20 mouse cellular contexts compared by ENCODE assay signal in the genomic region with DNA sequence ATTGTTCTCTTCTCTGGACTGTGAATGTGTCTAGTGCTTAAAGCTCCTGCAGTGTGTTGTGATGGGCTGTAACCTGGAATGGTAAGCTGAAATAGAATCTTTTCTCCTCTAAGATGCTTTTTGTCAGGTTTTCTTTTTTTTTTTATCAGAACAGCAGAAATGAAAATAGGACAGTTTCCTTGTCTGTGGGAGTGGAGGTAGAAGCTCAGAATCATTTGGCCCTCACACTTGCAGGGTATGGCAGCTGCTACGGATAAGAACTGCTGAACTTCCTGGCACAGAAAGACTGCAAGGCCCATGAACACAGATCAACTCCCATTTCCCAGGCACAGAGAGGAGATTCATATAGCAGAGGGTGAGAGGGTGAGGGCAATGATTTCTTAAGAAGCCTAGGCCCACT.
DNase-seq lines count a peak whose midpoint lies in the region; ATAC-seq lines count a peak whose summit lies in the region.
"Had no signal": no experiment of that assay in that cellular context is flagged by ENCODE, and none has a peak within 500 bp of the region (broad histone marks: within the 10 kb centered on the region; RNA-seq: fewer than 3 reads in every experiment).

No protein-coding gene starts in this region.

- ATAC-seq in frontal cortex, adult (ENCODE audit: low TSS enrichment), result peak; percentile 68
- ATAC-seq: activated CD4-positive, CD25-positive, alpha-beta regulatory T cell, adult 4 months; CD4-positive, CD25-positive, alpha-beta regulatory T cell, adult 4 months; Patski had no signal

- no peak for DNase-seq in frontal cortex, postnatal 36 days (ENCODE audit: low spot score in 2 of 2)
- peak; percentile 61 for DNase-seq in brain, adult 2 months (ENCODE audit: low read depth, low spot score)
- DNase-seq in telencephalon, adult 2 months (ENCODE audit: low read depth, low spot score), result peak; percentile 39
- no peak for DNase-seq in cerebellum, adult 8-10 months
- no peak for DNase-seq in cerebellum, adult 11-12 months
- DNase-seq: adrenal gland, adult 2 months; adrenal gland, adult 8-10 months; adrenal gland, postnatal 10 days; adrenal gland, postnatal 14 days; adrenal gland, postnatal 25 days; adrenal gland, postnatal 36 days; B cell, adult 2 months; cerebellum, adult 11 months; cerebellum, adult 18-20 months; cerebellum, adult 2 months; cerebellum, adult 9-10 months had no signal

Comparison
In these comparisons a context has a peak if more than half of its experiments do, and no peak if none do; other contexts are left out.
1. DNase-seq: peak in brain, adult 2 months (single experiment) and telencephalon, adult 2 months (single experiment); none in frontal cortex, postnatal 36 days (0 of 2), cerebellum, adult 8-10 months (single experiment) and cerebellum, adult 11-12 months (single experiment).